In the genomic region with DNA sequence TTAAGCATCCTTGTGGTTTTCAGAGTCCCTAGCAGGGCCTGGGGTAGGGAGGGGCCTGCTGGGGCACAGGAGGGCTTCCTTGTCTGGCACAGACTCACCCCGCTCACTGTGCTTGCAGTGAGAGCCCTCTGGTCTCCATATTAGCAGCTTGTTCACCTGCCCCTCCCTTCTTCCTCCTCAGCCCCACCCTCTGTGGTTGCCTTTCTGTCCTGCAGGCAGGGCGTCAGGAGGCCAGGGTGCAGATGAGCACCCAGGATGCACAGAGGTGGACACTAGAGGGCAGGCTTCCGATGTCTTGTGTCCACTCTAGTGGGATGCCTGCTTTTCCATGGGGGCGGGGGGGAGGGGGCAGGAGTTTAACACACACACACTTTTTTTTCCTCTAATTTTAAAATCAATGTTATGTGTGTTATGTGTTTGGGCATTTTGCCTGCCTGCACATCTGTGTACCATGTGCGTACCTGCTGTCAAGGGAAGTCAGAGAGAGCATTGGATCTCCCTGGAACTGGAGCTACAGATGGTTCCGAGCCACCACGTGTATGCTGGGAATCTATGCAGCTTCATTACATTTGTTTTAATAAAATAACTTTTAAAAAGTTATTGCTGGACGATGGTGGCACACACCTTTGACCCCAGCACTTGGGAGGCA, we compare ENCODE assay signal across 8 mouse cellular contexts. TPM values are rescaled to one million over a fixed set of nuclear protein-coding genes. Genes with fewer than 3 reads are reported as not detected.
DNase-seq lines count a peak whose midpoint lies in the region; ATAC-seq and TF ChIP-seq lines count a peak whose summit lies in the region.
"Had no signal": no experiment of that assay in that cellular context is flagged by ENCODE, and none has a peak within 500 bp of the region (broad histone marks: within the 10 kb centered on the region; RNA-seq: fewer than 3 reads in every experiment).

No protein-coding gene starts in this region.

- H3K9ac ChIP-seq in embryonic facial prominence, embryonic 15.5 days, result no peak overlapping the region
- H3K9ac ChIP-seq in limb, embryonic 14.5 days (ENCODE audit: low read depth, low read length, severe bottlenecking), result peak overlapping the region; percentile 32; the same call in 1 of the 2 replicates

- peaks cover 16% of the 10 kb centered on the region for H3K4me1 ChIP-seq in embryonic facial prominence, embryonic 15.5 days
- H3K4me1 ChIP-seq in limb, embryonic 14.5 days (ENCODE audit: control insufficient read depth, insufficient read depth, low read length), result peaks cover 12% of the 10 kb centered on the region; the same call in 1 of the 2 replicates

- H3K36me3 ChIP-seq in embryonic facial prominence, embryonic 15.5 days, result peaks cover 11% of the 10 kb centered on the region
- H3K36me3 ChIP-seq in limb, embryonic 14.5 days (ENCODE audit: control insufficient read depth, insufficient read depth, low read length), result peaks cover 16% of the 10 kb centered on the region

- H3K4me3 ChIP-seq in left cerebral cortex, adult 2 months, result no peak overlapping the region
- no peak overlapping the region for H3K4me3 ChIP-seq in embryonic facial prominence, embryonic 15.5 days (replicated peaks)
- H3K4me3 ChIP-seq in limb, embryonic 14.5 days (replicated peaks; ENCODE audit: low read length), result no peak overlapping the region

- H3K9me3 ChIP-seq in embryonic facial prominence, embryonic 15.5 days (replicated peaks), result no peaks in the 10 kb centered on the region
- H3K9me3 ChIP-seq in limb, embryonic 14.5 days (ENCODE audit: control insufficient read depth, low read length), result no peaks in the 10 kb centered on the region

- 0 out of 2 replicates have a peak, but pooled peaks have one; percentile 7 for ATAC-seq in embryonic facial prominence, embryonic 15.5 days (ENCODE audit: insufficient number of reproducible peaks, low FRiP score, low TSS enrichment, low read depth)
- ATAC-seq in limb, embryonic 14.5 days (ENCODE audit: low FRiP score, low read depth), result peak; percentile 58; the same call in 1 of the 2 replicates
- ATAC-seq in monocyte, adult 5-6 weeks (replicated peaks; ENCODE audit: insufficient number of reproducible peaks, low FRiP score, low TSS enrichment, poor library complexity, severe bottlenecking), result peak; percentile 81

- no peak overlapping the region for H3K27ac ChIP-seq in left cerebral cortex, adult 2 months
- peak overlapping the region; percentile 76; the same call in 1 of the 2 replicates for H3K27ac ChIP-seq in embryonic facial prominence, embryonic 15.5 days (replicated peaks)
- H3K27ac ChIP-seq in limb, embryonic 14.5 days (replicated peaks; ENCODE audit: low read depth, low read length), result peak overlapping the region; percentile 50; the same call in 1 of the 2 replicates

- no peaks in the 10 kb centered on the region for H3K27me3 ChIP-seq in embryonic facial prominence, embryonic 15.5 days
- no peaks in the 10 kb centered on the region for H3K27me3 ChIP-seq in limb, embryonic 14.5 days (ENCODE audit: control insufficient read depth, insufficient read depth, low read length)

- TF ChIP-seq CTCF in left cerebral cortex, adult 2 months (IDR thresholded peaks at IDR 0.05), result peak; percentile 48

- no peak overlapping the region for H3K4me2 ChIP-seq in embryonic facial prominence, embryonic 15.5 days (replicated peaks)
- H3K4me2 ChIP-seq in limb, embryonic 14.5 days (replicated peaks; ENCODE audit: low read depth, low read length, severe bottlenecking), result no peak overlapping the region

- DNase-seq in left cerebral cortex, adult 2 months (ENCODE audit: extremely low spot score in 1 of 2, low spot score in 2 of 2), result peak in 1 of 2 experiments; percentile 35
- DNase-seq in left cerebral cortex, adult 9 months (ENCODE audit: low spot score in 2 of 2), result no peak
- DNase-seq in adrenal gland, postnatal 14 days, result peak; percentile 66
- DNase-seq in limb, embryonic 14.5 days (ENCODE audit: low spot score), result no peak
- no peak for DNase-seq in frontal cortex, postnatal 36 days (ENCODE audit: low spot score in 2 of 2)

- WGBS in embryonic facial prominence, embryonic 15.5 days, result 24% methylated on average over 8 of the region's 8 CpGs
- 24% methylated on average over 8 of the region's 8 CpGs for WGBS in limb, embryonic 14.5 days

- intact Hi-C loops in left cerebral cortex, adult 2 months (cut with DNase I), result loop anchor here (1.0 kb wide), 2 partner anchors 14 to 18 kb away; partner anchors contain the start of gene St6galnac4

- no peak for TF ChIP-seq POLR2A in limb, embryonic 14.5 days (IDR thresholded peaks at IDR 0.05; ENCODE audit: borderline replicate concordance, extremely low read depth, insufficient read depth, insufficient read length)

RNA-seq across cellular contexts. Expression of gene St6galnac6, which starts 2.0 kb away (rescaled TPM):
- 100 to 1,000 TPM; 122 to 133 TPM for total RNA-seq in left cerebral cortex, adult 2 months (2021)
- 54.1 and 56.5 TPM in 2 replicates for total RNA-seq in adrenal gland, postnatal 14 days (2021)
- 26.9 and 27.7 TPM in 2 replicates for polyA plus RNA-seq in embryonic facial prominence, embryonic 15.5 days (2015; fragmentation: Nextera tagmentation; extraction: Ambion mirVana)
- 39.2 and 52.9 TPM in 2 replicates for polyA plus RNA-seq in limb, embryonic 14.5 days (2012; rRNA removed)
- polyA plus RNA-seq in limb, embryonic 14.5 days (2014; fragmentation: Nextera tagmentation; extraction: Ambion mirVana), result 10.7 and 11.7 TPM in 2 replicates
- total RNA-seq in monocyte, adult 5-6 weeks (2017), result 4.8 to 11.1 TPM (median 10.5 TPM) in 3 replicates

RNA-seq across cellular contexts. Expression of gene St6galnac4, which starts 14.6 kb away (rescaled TPM):
- 10 to 100 TPM; 37.2 to 38.0 TPM for total RNA-seq in left cerebral cortex, adult 2 months (2021)
- total RNA-seq in adrenal gland, postnatal 14 days (2021), result 12.0 and 13.5 TPM in 2 replicates
- polyA plus RNA-seq in embryonic facial prominence, embryonic 15.5 days (2015; fragmentation: Nextera tagmentation; extraction: Ambion mirVana), result 34.8 and 36.5 TPM in 2 replicates
- polyA plus RNA-seq in limb, embryonic 14.5 days (2012; rRNA removed), result 31.8 and 44.9 TPM in 2 replicates
- polyA plus RNA-seq in limb, embryonic 14.5 days (2014; fragmentation: Nextera tagmentation; extraction: Ambion mirVana), result 33.3 and 33.9 TPM in 2 replicates
- 18.7 to 29.4 TPM (median 21.7 TPM) in 3 replicates for total RNA-seq in monocyte, adult 5-6 weeks (2017)

RNA-seq across cellular contexts. Expression of gene Ak1, which starts 20.0 kb away (rescaled TPM):
- 100 to 1,000 TPM; 140 to 153 TPM for total RNA-seq in left cerebral cortex, adult 2 months (2021)
- 53.2 and 61.4 TPM in 2 replicates for total RNA-seq in adrenal gland, postnatal 14 days (2021)
- 67.9 and 83.8 TPM in 2 replicates for polyA plus RNA-seq in embryonic facial prominence, embryonic 15.5 days (2015; fragmentation: Nextera tagmentation; extraction: Ambion mirVana)
- 25.5 and 26.7 TPM in 2 replicates for polyA plus RNA-seq in limb, embryonic 14.5 days (2012; rRNA removed)
- polyA plus RNA-seq in limb, embryonic 14.5 days (2014; fragmentation: Nextera tagmentation; extraction: Ambion mirVana), result 44.1 and 56.2 TPM in 2 replicates
- total RNA-seq in monocyte, adult 5-6 weeks (2017), result 0.43 TPM in 1 of 3 replicates, not detected in the others

RNA-seq across cellular contexts. Expression of gene 9430097D07Rik, which starts 26.1 kb away (rescaled TPM):
- total RNA-seq in left cerebral cortex, adult 2 months (2021), result 1 to 10 TPM in 1 of 2 experiments, under 1 TPM in 1; 0.75 to 1.1 TPM
- not detected in 2 replicates for total RNA-seq in adrenal gland, postnatal 14 days (2021)
- polyA plus RNA-seq in embryonic facial prominence, embryonic 15.5 days (2015; fragmentation: Nextera tagmentation; extraction: Ambion mirVana), result 0.11 and 0.12 TPM in 2 replicates
- 0.09 TPM in 1 of 2 replicates, not detected in the other for polyA plus RNA-seq in limb, embryonic 14.5 days (2012; rRNA removed)
- polyA plus RNA-seq in limb, embryonic 14.5 days (2014; fragmentation: Nextera tagmentation; extraction: Ambion mirVana), result 0.17 TPM in 1 of 2 replicates, not detected in the other
- total RNA-seq in monocyte, adult 5-6 weeks (2017), result not detected in 3 replicates
- total RNA-seq: gastrocnemius, postnatal 4 days had no signal

RNA-seq across cellular contexts. Expression of gene Pip5kl1, which starts 26.9 kb away (rescaled TPM):
- 10 to 100 TPM; 10.1 to 14.1 TPM for total RNA-seq in left cerebral cortex, adult 2 months (2021)
- total RNA-seq in adrenal gland, postnatal 14 days (2021), result 0.23 TPM in 1 of 2 replicates, not detected in the other
- polyA plus RNA-seq in embryonic facial prominence, embryonic 15.5 days (2015; fragmentation: Nextera tagmentation; extraction: Ambion mirVana), result 0.53 and 0.94 TPM in 2 replicates
- polyA plus RNA-seq in limb, embryonic 14.5 days (2012; rRNA removed), result 1.9 and 3.1 TPM in 2 replicates
- polyA plus RNA-seq in limb, embryonic 14.5 days (2014; fragmentation: Nextera tagmentation; extraction: Ambion mirVana), result 0.43 and 1.3 TPM in 2 replicates
- total RNA-seq in monocyte, adult 5-6 weeks (2017), result 2.5 TPM in 1 of 3 replicates, not detected in the others
- total RNA-seq: gastrocnemius, postnatal 4 days had no signal

Comparison
In these comparisons a context has a peak if more than half of its experiments do, and no peak if none do; other contexts are left out.
1. ATAC-seq: peak in every context shown above with its lines; median percentile 81 in monocyte, adult 5-6 weeks; 58 in limb, embryonic 14.5 days; 7 in embryonic facial prominence, embryonic 15.5 days.
2. RNA of gene Ak1, which starts 20.0 kb away (total RNA-seq): 140 to 153 TPM in left cerebral cortex, adult 2 months and 53.2 to 61.4 TPM in adrenal gland, postnatal 14 days; 0.43 TPM in monocyte, adult 5-6 weeks; every median in the first group is over 10 times any median in the second.